Mouse (Mus musculus) hindbrain, embryonic 11.5 days (tissue): Measurements from ENCODE around the gene Eml5. TPM values are rescaled to one million over a fixed set of nuclear protein-coding genes. Genes with fewer than 3 reads are reported as not detected.

Source experiments
- ATAC-seq: fragments of 200-750 bp; cut with Nextera tagmentation; 2 replicates; pipeline ENCODE4 v1.8.0; 2017; ENCODE audit warnings: mild to moderate bottlenecking, moderate TSS enrichment, moderate library complexity; ENCODE audit not compliant: low FRiP score
- DNase-seq: peaks from one replicate; pipeline ENCODE4 v3.0.0-alpha.2; 2015; ENCODE audit warnings: low spot score
- H3K27ac ChIP-seq: fragments of 300-500 bp; sonication (generic); 2 replicates; pipeline ENCODE4 v1.5.1; 2014; ENCODE audit warnings: mild to moderate bottlenecking, low read depth, low read length
- H3K27me3 ChIP-seq: fragments of 300-500 bp; sonication (generic); 2 replicates; pipeline ENCODE4 v1.6.1; 2014; ENCODE audit warnings: mild to moderate bottlenecking, low read length, moderate library complexity, mixed read lengths; ENCODE audit not compliant: control insufficient read depth, insufficient read depth
- H3K36me3 ChIP-seq: fragments of 300-500 bp; sonication (generic); 2 replicates; pipeline ENCODE4 v1.6.1; 2014; ENCODE audit warnings: mild to moderate bottlenecking, low read length, moderate library complexity, mixed read lengths; ENCODE audit not compliant: control insufficient read depth, insufficient read depth
- H3K4me1 ChIP-seq: fragments of 300-500 bp; sonication (generic); replicated peaks from 2 replicates; pipeline ENCODE4 v1.6.1; 2014; ENCODE audit warnings: low read length, mixed read lengths; ENCODE audit not compliant: control insufficient read depth, insufficient read depth
- H3K4me2 ChIP-seq: fragments of 300-500 bp; sonication (generic); replicated peaks from 2 replicates; pipeline ENCODE4 v1.6.1; 2014; ENCODE audit warnings: mild to moderate bottlenecking, low read depth, low read length
- H3K4me3 ChIP-seq: fragments of 300-500 bp; sonication (generic); 2 replicates; pipeline ENCODE4 v1.5.1; 2014; ENCODE audit warnings: low read depth, low read length
- H3K9ac ChIP-seq: fragments of 300-500 bp; sonication (generic); 2 replicates; pipeline ENCODE4 v1.6.1; 2014; ENCODE audit warnings: low read depth, low read length
- H3K9me3 ChIP-seq: fragments of 300-500 bp; sonication (generic); 2 replicates; pipeline ENCODE4 v1.6.1; 2016; ENCODE audit warnings: low read length; ENCODE audit not compliant: control insufficient read depth
- WGBS: fragments of 180-500 bp; shearing (Covaris S2); extraction: QIAGEN DNeasy Blood & Tissue Kit; methylation state at CpG from one replicate; pipeline ENCODE4 v1.1.7; 2014; 5-methylcytosine and 5-hydroxymethylcytosine counted together
- polyA plus RNA-seq: library from polyadenylated mRNA; unstranded; fragments of >200 nt; fragmentation: Nextera tagmentation; extraction: Ambion mirVana; gene quantifications from 2 replicates; pipeline ENCODE4 v1.2.1, GENCODE M21; 2014

The Eml5 gene
- polyA plus RNA-seq, 1 experiment from 2014 or later = 21.9 TPM

GRCm38 (mm10) chr12:98899676-98900075, 1.6 kb downstream of the Eml5 start:
- no peaks in the 10 kb centered on the region for H3K4me1 ChIP-seq
- no peaks in the 10 kb centered on the region for H3K36me3 ChIP-seq
- H3K4me2 ChIP-seq = peak overlapping the region; percentile 64
- peak overlapping the region; percentile 69 for H3K4me3 ChIP-seq
- no peaks in the 10 kb centered on the region for H3K9me3 ChIP-seq
- H3K27ac ChIP-seq = no peak overlapping the region
- DNase-seq = no peak
- no peaks in the 10 kb centered on the region for H3K27me3 ChIP-seq
- ATAC-seq = no peak
- H3K9ac ChIP-seq = peak overlapping the region; percentile 60; the same call in 1 of the 2 replicates
- WGBS = 61% methylated on average over 6 of the region's 6 CpGs

DNA sequence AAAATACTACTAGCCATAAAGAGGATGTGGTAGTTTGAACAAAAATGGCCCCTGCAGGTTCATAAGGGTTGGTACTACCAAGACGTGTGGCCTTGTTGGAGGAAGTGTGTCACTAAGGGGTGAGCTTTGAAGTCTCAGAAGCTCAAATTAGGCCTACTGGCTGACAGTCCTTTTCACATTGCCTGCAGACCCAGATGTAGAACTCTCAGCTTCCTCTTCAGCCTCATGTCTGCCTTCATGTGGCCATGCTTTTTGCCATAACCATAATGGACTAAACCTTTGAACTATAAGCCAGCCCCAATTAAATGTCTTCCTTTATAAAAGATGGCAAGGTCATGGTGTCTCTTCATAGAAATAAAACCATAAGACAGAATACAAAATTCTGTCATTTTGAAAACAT, 4.5 kb downstream of the Eml5 start:
- H3K9ac ChIP-seq = no peak overlapping the region
- H3K4me2 ChIP-seq = no peak overlapping the region
- ATAC-seq = no peak
- H3K9me3 ChIP-seq = no peaks in the 10 kb centered on the region
- DNase-seq = no peak
- H3K4me3 ChIP-seq = no peak overlapping the region
- WGBS = 64% methylated on average over 1 of the region's 1 CpGs
- H3K27ac ChIP-seq = no peak overlapping the region
- H3K4me1 ChIP-seq = no peaks in the 10 kb centered on the region
- H3K27me3 ChIP-seq = no peaks in the 10 kb centered on the region
- no peaks in the 10 kb centered on the region for H3K36me3 ChIP-seq

GRCm38 (mm10) chr12:98884515-98884914, 16.8 kb downstream of the Eml5 start:
- Histone ChIP-seq H3K4me2 (no peak overlapping the region), H3K9ac (no peak overlapping the region), H3K36me3 (no peaks in the 10 kb centered on the region), H3K4me1 (no peaks in the 10 kb centered on the region), H3K9me3 (no peaks in the 10 kb centered on the region), H3K27ac (no peak overlapping the region), H3K4me3 (no peak overlapping the region), H3K27me3 (no peaks in the 10 kb centered on the region)
- WGBS = 2% methylated on average over 1 of the region's 1 CpGs
- DNase-seq = peak; percentile 26
- ATAC-seq = no peak

DNA sequence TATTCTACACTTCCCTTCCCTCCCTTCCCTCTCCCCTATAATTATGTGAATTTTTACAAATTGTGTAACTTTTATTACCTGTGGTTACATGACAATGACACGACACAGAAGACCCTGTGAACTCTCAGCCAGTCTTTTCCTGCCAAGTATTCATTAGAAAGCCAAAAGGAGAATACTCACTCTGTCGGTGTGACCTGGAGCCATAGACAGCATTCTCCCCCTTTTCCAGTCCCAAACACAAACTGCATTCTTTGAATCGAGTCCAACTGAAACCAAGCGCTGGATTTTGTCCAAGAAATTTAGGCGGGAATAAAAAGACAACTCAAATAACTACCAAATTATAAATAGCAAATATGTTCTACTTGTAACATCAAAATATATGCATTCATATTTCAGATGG, 19.5 kb downstream of the Eml5 start:
- H3K4me2 ChIP-seq = no peak overlapping the region
- no peak overlapping the region for H3K9ac ChIP-seq
- ATAC-seq (no peak), DNase-seq (no peak)
- H3K4me3 ChIP-seq = no peak overlapping the region
- H3K9me3 ChIP-seq = no peaks in the 10 kb centered on the region
- no peaks in the 10 kb centered on the region for H3K27me3 ChIP-seq
- H3K4me1 ChIP-seq = no peaks in the 10 kb centered on the region
- no peak overlapping the region for H3K27ac ChIP-seq
- H3K36me3 ChIP-seq = no peaks in the 10 kb centered on the region
- 89% methylated on average over 5 of the region's 5 CpGs for WGBS

DNA sequence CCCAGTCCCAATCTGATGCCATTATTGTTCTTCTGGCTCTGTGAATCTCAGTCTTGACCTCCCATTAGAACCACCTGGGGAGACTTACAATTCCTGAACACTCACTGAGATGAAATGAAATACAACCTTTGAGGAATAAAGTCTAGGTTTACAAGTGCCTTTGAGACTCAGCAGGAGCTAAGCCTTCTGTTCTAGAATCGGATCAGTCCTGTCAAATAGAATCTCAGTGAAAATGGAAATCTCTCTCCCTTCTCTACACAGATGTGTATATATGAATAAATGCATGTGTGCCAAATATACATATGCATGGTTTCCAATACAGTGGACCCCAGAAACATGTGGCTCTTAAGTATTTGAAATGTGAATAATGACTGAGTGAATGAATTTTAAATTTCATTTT, 22.6 kb downstream of the Eml5 start:
- 47% methylated on average over 1 of the region's 1 CpGs for WGBS
- H3K27ac ChIP-seq = no peak overlapping the region
- H3K4me3 ChIP-seq = no peak overlapping the region
- DNase-seq = no peak
- no peak overlapping the region for H3K9ac ChIP-seq
- no peaks in the 10 kb centered on the region for H3K27me3 ChIP-seq
- H3K9me3 ChIP-seq = no peaks in the 10 kb centered on the region
- no peak overlapping the region for H3K4me2 ChIP-seq
- no peak for ATAC-seq
- H3K4me1 ChIP-seq = no peaks in the 10 kb centered on the region
- H3K36me3 ChIP-seq = no peaks in the 10 kb centered on the region

- no peak for DNase-seq
- H3K27ac ChIP-seq = no peak overlapping the region
These were observed 26.1 kb downstream of the Eml5 start for GRCm38 (mm10) chr12:98875216-98875615.

GRCm38 (mm10) chr12:98872836-98873235, 28.4 kb downstream of the Eml5 start:
- Histone ChIP-seq H3K4me1 (no peaks in the 10 kb centered on the region), H3K4me2 (no peak overlapping the region), H3K27me3 (no peaks in the 10 kb centered on the region), H3K9ac (no peak overlapping the region), H3K9me3 (no peaks in the 10 kb centered on the region), H3K36me3 (0 out of 2 replicates have a peak, but pooled peaks cover 3% of the 10 kb centered on the region), H3K27ac (no peak overlapping the region), H3K4me3 (no peak overlapping the region)
- WGBS = 96% methylated on average over 10 of the region's 10 CpGs
- ATAC-seq (no peak), DNase-seq (no peak)

More at GRCm38 (mm10) chr12:98875216-98875615, 26.1 kb downstream of the Eml5 start:
- Histone ChIP-seq H3K9ac (no peak overlapping the region), H3K4me1 (no peaks in the 10 kb centered on the region), H3K9me3 (no peaks in the 10 kb centered on the region), H3K36me3 (no peaks in the 10 kb centered on the region), H3K27me3 (no peaks in the 10 kb centered on the region), H3K4me3 (no peak overlapping the region), H3K4me2 (no peak overlapping the region)
- ATAC-seq = no peak
- WGBS = 69% methylated on average over 2 of the region's 2 CpGs

- ATAC-seq = no peak
- no peaks in the 10 kb centered on the region for H3K9me3 ChIP-seq
- WGBS = 84% methylated on average over 4 of the region's 4 CpGs
These were observed 37.8 kb downstream of the Eml5 start for GRCm38 (mm10) chr12:98863436-98863835.

DNA sequence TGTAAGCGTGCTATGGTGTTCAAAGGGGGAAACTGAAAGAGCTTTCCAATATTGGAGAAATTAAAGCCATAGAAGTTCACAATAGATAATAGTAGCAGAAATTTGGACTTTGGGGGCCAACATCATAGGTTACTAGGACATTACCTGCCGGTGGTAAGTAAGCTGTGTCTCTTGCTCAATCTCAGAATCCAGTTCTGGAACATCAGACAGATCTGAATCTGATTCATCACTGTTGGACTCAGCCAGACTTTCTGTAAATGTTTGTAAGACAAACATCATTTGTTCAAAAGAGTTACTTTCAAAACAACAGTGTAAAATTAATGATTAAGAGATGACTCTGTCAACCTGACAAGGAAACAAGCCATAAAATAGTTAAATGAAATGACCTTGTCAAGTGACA, 41.0 kb downstream of the Eml5 start:
- H3K27ac ChIP-seq = no peak overlapping the region
- 92% methylated on average over 2 of the region's 2 CpGs for WGBS
- peaks cover 5% of the 10 kb centered on the region for H3K36me3 ChIP-seq
- no peaks in the 10 kb centered on the region for H3K4me1 ChIP-seq
- no peaks in the 10 kb centered on the region for H3K27me3 ChIP-seq
- no peak for ATAC-seq
- no peak overlapping the region for H3K9ac ChIP-seq
- DNase-seq = no peak
- no peaks in the 10 kb centered on the region for H3K9me3 ChIP-seq
- no peak overlapping the region for H3K4me2 ChIP-seq
- H3K4me3 ChIP-seq = no peak overlapping the region

More at GRCm38 (mm10) chr12:98863436-98863835, 37.8 kb downstream of the Eml5 start:
- H3K27ac ChIP-seq = no peak overlapping the region
- no peak for DNase-seq
- no peak overlapping the region for H3K4me2 ChIP-seq
- no peaks in the 10 kb centered on the region for H3K4me1 ChIP-seq
- H3K27me3 ChIP-seq = no peaks in the 10 kb centered on the region
- no peak overlapping the region for H3K9ac ChIP-seq
- peaks cover 5% of the 10 kb centered on the region for H3K36me3 ChIP-seq
- no peak overlapping the region for H3K4me3 ChIP-seq
